Mouse (Mus musculus): Measurements from ENCODE around the gene 2210011C24Rik. TPM values are rescaled to one million over a fixed set of nuclear protein-coding genes. Genes with fewer than 3 reads are reported as not detected.
"Not testable (repeated sequence)": the region's sequence is repeated elsewhere in the genome, so short reads cannot be mapped to it uniquely, and the experiment has no call there.

The 2210011C24Rik gene
- polyA plus RNA-seq, 1 experiment from 2014 or later: not detected

- peaks cover 88% of the 10 kb centered on the region for H3K36me3 ChIP-seq
- 88% methylated on average over 7 of the region's 7 CpGs for WGBS
- H3K27ac ChIP-seq: no peak overlapping the region
- no peaks in the 10 kb centered on the region for H3K9me3 ChIP-seq
- no peak overlapping the region for H3K4me3 ChIP-seq
- H3K9ac ChIP-seq: no peak overlapping the region
- no peak overlapping the region for H3K4me2 ChIP-seq
- no peaks in the 10 kb centered on the region for H3K4me1 ChIP-seq
- no peak for ATAC-seq (ENCODE audit: insufficient number of reproducible peaks, insufficient read depth, low FRiP score, low TSS enrichment, low read depth)
- H3K27me3 ChIP-seq: no peaks in the 10 kb centered on the region
Observed at GRCm38 (mm10) chr8:83989243-83989642, 22.7 kb downstream of the 2210011C24Rik start.

- not testable (repeated sequence) for H3K9me3 ChIP-seq; H3K27ac ChIP-seq; H3K27me3 ChIP-seq; H3K4me2 ChIP-seq; H3K9ac ChIP-seq; ATAC-seq (ENCODE audit: insufficient number of reproducible peaks, insufficient read depth, low FRiP score, low TSS enrichment, low read depth); H3K4me3 ChIP-seq; H3K4me1 ChIP-seq
- H3K36me3 ChIP-seq: peaks cover 84% of the 10 kb centered on the region
- WGBS: 98% methylated on average over 2 of the region's 2 CpGs
Observed at GRCm38 (mm10) chr8:83983222-83983621, 28.7 kb downstream of the 2210011C24Rik start.

GRCm38 (mm10) chr8:83982449-83982848, 29.5 kb downstream of the 2210011C24Rik start:
- no peak overlapping the region for H3K27ac ChIP-seq
- H3K9ac ChIP-seq: no peak overlapping the region
- peaks cover 6% of the 10 kb centered on the region for H3K4me1 ChIP-seq
- whole genome bisulfite sequencing: 90% methylated on average over 4 of the region's 4 CpGs
- H3K4me3 ChIP-seq: no peak overlapping the region
- H3K4me2 ChIP-seq: no peak overlapping the region
- no peak for ATAC-seq (ENCODE audit: insufficient number of reproducible peaks, insufficient read depth, low FRiP score, low TSS enrichment, low read depth)
- H3K36me3 ChIP-seq: peaks cover 80% of the 10 kb centered on the region
- H3K27me3 ChIP-seq: no peaks in the 10 kb centered on the region
- no peaks in the 10 kb centered on the region for H3K9me3 ChIP-seq

GRCm38 (mm10) chr8:83981533-83981932, 30.4 kb downstream of the 2210011C24Rik start:
- Histone ChIP-seq H3K27me3 (no peaks in the 10 kb centered on the region), H3K27ac (no peak overlapping the region), H3K9ac (no peak overlapping the region), H3K4me3 (no peak overlapping the region), H3K4me1 (peaks cover 15% of the 10 kb centered on the region), H3K4me2 (no peak overlapping the region), H3K9me3 (no peaks in the 10 kb centered on the region), H3K36me3 (peaks cover 71% of the 10 kb centered on the region)
- no peak for ATAC-seq (ENCODE audit: insufficient number of reproducible peaks, insufficient read depth, low FRiP score, low TSS enrichment, low read depth)
- WGBS: 94% methylated on average over 7 of the region's 7 CpGs

- H3K27me3 ChIP-seq: no peaks in the 10 kb centered on the region
- no peak overlapping the region for H3K27ac ChIP-seq
- no peak overlapping the region for H3K4me2 ChIP-seq
- peaks cover 18% of the 10 kb centered on the region for H3K4me1 ChIP-seq
- WGBS: 83% methylated on average over 8 of the region's 8 CpGs
- ATAC-seq (ENCODE audit: insufficient number of reproducible peaks, insufficient read depth, low FRiP score, low TSS enrichment, low read depth): no peak
- no peak overlapping the region for H3K9ac ChIP-seq
- no peak overlapping the region for H3K4me3 ChIP-seq
- H3K36me3 ChIP-seq: peaks cover 64% of the 10 kb centered on the region
- H3K9me3 ChIP-seq: no peaks in the 10 kb centered on the region
Observed at GRCm38 (mm10) chr8:83980845-83981244, 31.1 kb downstream of the 2210011C24Rik start.

- no peak for ATAC-seq (ENCODE audit: insufficient number of reproducible peaks, insufficient read depth, low FRiP score, low TSS enrichment, low read depth)
- H3K36me3 ChIP-seq: peaks cover 59% of the 10 kb centered on the region
- peaks cover 18% of the 10 kb centered on the region for H3K4me1 ChIP-seq
Observed at GRCm38 (mm10) chr8:83980250-83980649, 31.7 kb downstream of the 2210011C24Rik start.

GRCm38 (mm10) chr8:83978200-83978599, 33.8 kb downstream of the 2210011C24Rik start:
- Histone ChIP-seq H3K9ac (peak overlapping the region; percentile 40), H3K4me1 (peaks cover 31% of the 10 kb centered on the region), H3K9me3 (no peaks in the 10 kb centered on the region), H3K4me2 (no peak overlapping the region), H3K4me3 (no peak overlapping the region), H3K27me3 (no peaks in the 10 kb centered on the region), H3K36me3 (peaks cover 41% of the 10 kb centered on the region), H3K27ac (0 out of 2 replicates have a peak overlapping the region, but pooled peaks have one; percentile 7)
- 75% methylated on average over 9 of the region's 9 CpGs for WGBS
- no peak for ATAC-seq (ENCODE audit: insufficient number of reproducible peaks, insufficient read depth, low FRiP score, low TSS enrichment, low read depth)

More at GRCm38 (mm10) chr8:83980250-83980649, 31.7 kb downstream of the 2210011C24Rik start:
- 81% methylated on average over 1 of the region's 1 CpGs for WGBS
- Histone ChIP-seq H3K4me3 (no peak overlapping the region), H3K4me2 (no peak overlapping the region), H3K9me3 (no peaks in the 10 kb centered on the region), H3K27ac (no peak overlapping the region), H3K9ac (no peak overlapping the region), H3K27me3 (no peaks in the 10 kb centered on the region)

GRCm38 (mm10) chr8:83977646-83978045, 34.3 kb downstream of the 2210011C24Rik start:
- Histone ChIP-seq H3K36me3 (peaks cover 36% of the 10 kb centered on the region), H3K27me3 (no peaks in the 10 kb centered on the region), H3K4me1 (peaks cover 31% of the 10 kb centered on the region), H3K4me3 (no peak overlapping the region), H3K4me2 (peak overlapping the region; percentile 9; the same call in 1 of the 2 replicates), H3K9me3 (no peaks in the 10 kb centered on the region), H3K27ac (peak overlapping the region; percentile 7; the same call in 1 of the 2 replicates), H3K9ac (peak overlapping the region; percentile 40; the same call in 1 of the 2 replicates)
- ATAC-seq (ENCODE audit: insufficient number of reproducible peaks, insufficient read depth, low FRiP score, low TSS enrichment, low read depth): no peak
- 45% methylated on average over 6 of the region's 6 CpGs for WGBS

GRCm38 (mm10) chr8:83976779-83977350, 35.1 kb downstream of the 2210011C24Rik start:
- Histone ChIP-seq H3K27me3 (no peaks in the 10 kb centered on the region), H3K36me3 (peaks cover 28% of the 10 kb centered on the region), H3K27ac (no peak overlapping the region), H3K9ac (peak overlapping the region; percentile 40; the same call in 1 of the 2 replicates), H3K9me3 (no peaks in the 10 kb centered on the region), H3K4me1 (peaks cover 33% of the 10 kb centered on the region), H3K4me3 (no peak overlapping the region), H3K4me2 (no peak overlapping the region)
- WGBS: 85% methylated on average over 5 of the region's 5 CpGs
- ATAC-seq (ENCODE audit: insufficient number of reproducible peaks, insufficient read depth, low FRiP score, low TSS enrichment, low read depth): no peak

- H3K36me3 ChIP-seq: peaks cover 21% of the 10 kb centered on the region
- H3K4me1 ChIP-seq: peaks cover 38% of the 10 kb centered on the region
- H3K4me3 ChIP-seq: no peak overlapping the region
- WGBS: 77% methylated on average over 4 of the region's 4 CpGs
- no peaks in the 10 kb centered on the region for H3K9me3 ChIP-seq
- H3K9ac ChIP-seq: no peak overlapping the region
- H3K27me3 ChIP-seq: no peaks in the 10 kb centered on the region
- ATAC-seq (ENCODE audit: insufficient number of reproducible peaks, insufficient read depth, low FRiP score, low TSS enrichment, low read depth): no peak
- no peak overlapping the region for H3K4me2 ChIP-seq
- H3K27ac ChIP-seq: no peak overlapping the region
Observed at GRCm38 (mm10) chr8:83976101-83976630, 35.8 kb downstream of the 2210011C24Rik start.

- H3K36me3 ChIP-seq: peaks cover 10% of the 10 kb centered on the region
- H3K27me3 ChIP-seq: no peaks in the 10 kb centered on the region
- H3K4me2 ChIP-seq: peak overlapping the region; percentile 96; the same call in 1 of the 2 replicates
- no peak overlapping the region for H3K27ac ChIP-seq
- no peak for ATAC-seq (ENCODE audit: insufficient number of reproducible peaks, insufficient read depth, low FRiP score, low TSS enrichment, low read depth)
- 77% methylated on average over 4 of the region's 4 CpGs for WGBS
- peaks cover 38% of the 10 kb centered on the region for H3K4me1 ChIP-seq
- H3K4me3 ChIP-seq: peak overlapping the region; percentile 90; the same call in 1 of the 2 replicates
- peak overlapping the region; percentile 7; the same call in 1 of the 2 replicates for H3K9ac ChIP-seq
- no peaks in the 10 kb centered on the region for H3K9me3 ChIP-seq
Observed at GRCm38 (mm10) chr8:83974521-83974920, 37.5 kb downstream of the 2210011C24Rik start.

Measured in embryonic facial prominence, embryonic 13.5 days (tissue).